Mouse (Mus musculus): Measurements from ENCODE around the gene Btbd2.

DNA sequence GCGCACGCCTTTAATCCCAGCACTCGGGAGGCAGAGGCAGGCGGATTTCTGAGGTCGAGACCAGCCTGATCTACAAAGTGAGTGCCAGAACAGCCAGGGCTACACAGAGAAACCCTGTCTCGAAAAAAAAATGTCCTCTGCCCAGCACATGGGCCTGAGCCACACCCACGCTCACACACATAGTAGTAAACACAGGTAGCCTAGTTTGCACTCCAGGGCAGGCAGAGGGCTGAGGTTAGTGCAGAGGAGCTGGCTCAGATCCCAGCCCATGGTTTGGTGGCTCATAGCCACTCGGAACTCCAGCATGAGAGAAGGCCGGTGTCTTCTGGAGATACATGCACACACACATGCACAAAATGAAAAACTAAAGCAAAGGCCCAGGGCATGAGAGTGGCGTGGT lies 9.9 kb downstream of the Btbd2 start:
- TF ChIP-seq POLR2A (IDR thresholded peaks at IDR 0.05; ENCODE audit: low read depth, low read length) (no peak), CTCF (IDR thresholded peaks at IDR 0.05; ENCODE audit: extremely low read depth, insufficient read depth, insufficient read length, insufficient replicate concordance) (no peak)
